Mouse (Mus musculus) CD4-positive, CD25-positive, alpha-beta regulatory T cell, adult 4 months (primary cell): ENCODE results near the gene Qser1. TPM values are rescaled to one million over a fixed set of nuclear protein-coding genes. Genes with fewer than 3 reads are reported as not detected.

Experiments used
- ATAC-seq: one replicate; pipeline ENCODE4 v1.8.0; 2017
- polyA plus RNA-seq, 2 experiments: library from polyadenylated mRNA; unstranded; fragments of 100-300 nt; shearing (Covaris generic); gene quantifications; one replicate each; pipeline ENCODE4 v1.2.1; 2017

Qser1 gene
- polyA plus RNA-seq, 2 experiments from 2014 or later = 1.6 to 2.1 TPM

DNA sequence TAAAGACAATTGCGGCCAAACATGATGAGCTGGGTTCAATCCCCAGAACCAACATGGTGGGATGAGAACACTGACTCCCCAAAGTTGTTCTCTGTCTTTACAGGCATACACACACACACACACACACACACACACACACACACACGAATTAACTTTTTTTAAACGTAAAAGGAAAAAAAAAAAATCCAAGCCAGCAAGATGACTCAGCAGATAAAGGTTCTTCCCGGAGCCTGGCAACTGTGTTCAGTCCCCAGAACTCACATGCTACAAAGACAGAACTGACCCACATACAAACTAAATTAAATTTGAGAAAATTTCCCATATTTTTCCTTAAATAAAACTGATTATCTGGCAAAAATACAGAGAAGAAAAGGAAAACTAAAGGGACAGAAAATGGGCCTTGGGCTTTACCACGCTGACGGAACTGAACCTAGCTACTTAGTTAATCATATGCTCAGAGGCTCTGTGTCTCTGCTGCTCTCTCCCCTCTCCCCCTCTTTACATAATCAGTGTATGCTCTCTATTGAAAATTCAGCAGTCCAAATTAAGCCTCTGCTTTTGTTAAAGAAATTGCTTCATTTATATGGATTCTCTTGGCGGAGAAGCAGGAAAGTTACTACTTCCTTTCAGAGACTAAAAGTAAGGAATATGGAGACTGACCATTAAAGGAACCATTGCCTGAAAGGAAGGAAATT lies 83.9 kb downstream of the Qser1 start:
- ATAC-seq = no peak

DNA sequence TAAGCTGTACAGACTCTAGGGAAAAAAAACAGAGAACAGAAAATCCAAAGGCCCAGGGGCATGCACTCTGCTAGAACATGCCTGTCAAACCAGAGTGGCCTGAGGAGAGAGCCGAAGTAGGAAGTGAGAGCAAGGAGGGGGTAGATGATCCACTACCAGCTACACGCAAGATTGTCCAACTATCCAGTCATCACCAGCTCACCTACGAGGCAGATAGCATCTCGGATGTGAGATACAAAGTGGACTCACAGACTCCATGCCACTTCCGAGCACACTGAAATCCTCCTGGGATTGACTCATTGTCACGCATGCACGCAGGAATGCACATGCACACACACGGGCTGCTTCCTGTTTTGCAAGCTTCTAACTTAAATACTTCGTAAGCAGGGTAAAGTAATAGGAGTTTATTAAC lies 84.5 kb downstream of the Qser1 start:
- ATAC-seq = no peak

DNA sequence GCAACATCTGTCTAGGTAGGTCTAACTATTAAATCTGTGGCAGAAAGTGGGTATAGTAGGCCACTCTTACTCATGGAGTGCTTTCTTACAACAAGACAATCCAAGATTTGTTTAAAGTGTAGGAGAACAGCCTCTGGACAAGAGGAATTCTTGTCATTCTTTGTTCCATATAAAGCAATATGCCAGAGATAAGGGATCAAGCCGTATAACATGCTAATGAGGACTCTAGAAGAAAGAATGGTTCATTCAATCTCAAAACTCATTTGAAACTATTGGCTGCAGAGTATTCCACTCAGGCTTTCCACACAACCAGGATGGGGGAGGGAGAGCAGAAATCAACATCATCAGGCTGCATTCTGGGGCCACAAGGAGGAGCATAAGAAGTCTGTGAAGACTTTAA lies 89.2 kb downstream of the Qser1 start:
- no peak for ATAC-seq

DNA sequence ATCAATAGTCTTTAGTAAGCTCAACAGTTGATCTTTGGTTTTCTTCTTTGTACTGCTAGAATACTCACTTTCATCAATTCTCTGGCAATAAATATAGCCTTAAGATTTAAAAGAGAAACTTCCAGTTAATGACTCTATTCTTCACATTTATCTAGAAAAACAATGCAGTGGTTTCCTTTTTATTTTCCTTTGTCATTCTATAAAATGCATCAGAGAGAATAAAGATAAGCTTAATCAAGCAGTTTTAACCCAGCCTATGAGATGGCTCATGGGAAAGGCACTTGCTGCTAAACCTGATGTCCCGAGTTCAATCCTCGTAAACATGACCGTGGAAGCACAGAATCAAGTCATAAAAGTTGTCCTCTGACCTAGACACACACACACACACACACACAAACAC lies 94.5 kb downstream of the Qser1 start:
- ATAC-seq = no peak

DNA sequence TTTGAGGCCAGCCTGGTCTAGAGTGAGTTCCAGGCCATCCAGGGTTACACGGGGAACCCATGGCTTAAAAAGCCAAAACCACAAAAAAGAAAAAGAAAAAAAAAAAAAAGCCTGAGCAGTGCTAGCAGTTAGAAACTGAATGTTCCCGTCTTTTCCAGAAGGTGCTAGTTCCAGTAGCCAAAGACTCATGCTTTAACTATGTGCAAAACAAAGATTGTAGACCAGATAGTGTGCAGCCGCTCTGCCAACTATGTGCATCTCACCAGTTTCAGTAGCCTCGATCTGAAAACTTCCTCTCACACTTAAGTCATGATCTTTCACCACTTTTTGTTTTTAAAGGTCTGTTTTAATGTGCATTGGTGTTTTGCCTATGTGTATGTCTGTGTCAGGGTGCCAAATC lies 98.7 kb downstream of the Qser1 start:
- ATAC-seq = no peak

DNA sequence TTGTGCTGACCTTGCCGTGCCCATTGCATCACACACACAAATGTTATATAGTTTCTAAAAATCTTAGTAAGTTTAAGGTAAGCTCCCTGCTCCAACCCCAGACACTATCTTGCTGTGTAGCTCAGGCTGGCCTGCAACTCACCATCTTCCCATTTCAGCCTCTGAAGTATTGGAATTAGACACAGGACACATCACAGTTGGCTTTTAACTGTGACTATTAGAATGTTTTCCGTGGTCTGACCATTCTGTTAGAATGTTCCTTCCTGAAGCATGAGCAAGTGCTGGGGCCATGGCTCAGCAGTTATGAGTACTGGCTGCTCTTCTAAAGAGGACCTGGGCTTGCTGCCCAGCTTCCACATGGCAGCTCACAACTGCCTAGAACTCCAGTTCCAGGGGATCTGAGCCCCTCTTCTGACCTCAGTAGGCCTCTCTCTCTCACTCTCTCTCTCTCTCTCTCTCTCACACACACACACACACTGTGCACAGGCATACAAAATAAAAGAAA lies 99.3 kb downstream of the Qser1 start:
- ATAC-seq = no peak

DNA sequence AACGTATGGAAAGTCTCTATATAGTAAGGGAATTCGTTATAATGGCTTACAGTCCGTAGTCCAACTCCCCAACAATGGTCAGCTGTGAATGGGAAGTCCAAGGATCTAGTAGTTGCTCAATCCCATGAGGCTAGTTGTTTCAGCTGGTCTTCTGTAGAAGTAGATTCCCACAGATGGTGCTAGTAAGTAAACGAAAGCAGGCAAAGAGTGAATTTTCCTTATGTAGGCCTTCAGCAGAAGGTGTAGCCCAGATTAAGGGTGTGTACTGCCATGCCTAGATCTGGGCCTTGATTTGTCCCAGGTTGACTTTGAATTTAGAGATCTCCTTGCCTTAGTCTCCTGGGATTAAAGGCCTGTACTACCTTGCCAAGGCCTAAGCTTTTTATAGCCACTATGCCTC lies 100.3 kb downstream of the Qser1 start, which contains the start of gene Pin1rt1:
Gene Pin1rt1 (minus strand): TSS at position 101 of the 400 bp plus-strand sequence.
- ATAC-seq = no peak

DNA sequence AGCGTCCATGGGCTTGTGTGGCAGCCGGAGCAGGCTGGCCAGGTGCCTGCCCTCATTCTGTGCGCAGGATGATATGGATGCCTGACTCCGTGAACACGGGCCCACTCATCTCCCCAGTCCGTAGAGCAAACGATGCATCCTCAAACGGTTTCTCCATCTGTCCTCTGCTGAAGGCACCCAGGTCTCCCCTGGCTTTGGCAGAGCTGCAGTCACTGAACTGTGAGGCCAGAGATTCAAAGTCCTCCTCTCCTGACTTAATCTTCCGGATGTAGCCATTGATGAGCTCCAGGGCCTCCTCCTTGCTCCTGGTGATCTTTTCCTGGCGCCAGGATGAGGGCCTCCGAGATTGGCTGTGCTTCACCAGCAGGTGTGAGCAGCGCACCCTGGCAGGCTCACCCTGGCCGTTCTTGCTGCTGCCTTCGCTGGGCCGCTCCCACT lies 102.3 kb downstream of the Qser1 start:
- ATAC-seq = no peak

DNA sequence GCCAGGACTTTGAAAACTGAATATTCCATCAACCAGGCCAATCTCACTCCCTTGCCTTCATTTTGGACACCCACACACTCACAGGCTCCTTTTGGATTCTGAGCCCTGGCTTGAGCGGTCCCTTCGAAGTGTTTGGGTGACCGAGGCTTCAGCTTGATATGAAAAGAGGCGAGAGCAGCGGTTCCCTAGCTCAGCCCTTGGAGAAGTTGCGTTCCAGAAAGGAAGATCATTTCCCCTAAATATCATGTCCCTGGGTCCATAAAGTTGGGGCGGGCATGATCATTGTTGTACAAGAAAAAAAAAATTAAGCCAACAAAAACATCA lies 104.1 kb downstream of the Qser1 start:
- ATAC-seq = no peak

DNA sequence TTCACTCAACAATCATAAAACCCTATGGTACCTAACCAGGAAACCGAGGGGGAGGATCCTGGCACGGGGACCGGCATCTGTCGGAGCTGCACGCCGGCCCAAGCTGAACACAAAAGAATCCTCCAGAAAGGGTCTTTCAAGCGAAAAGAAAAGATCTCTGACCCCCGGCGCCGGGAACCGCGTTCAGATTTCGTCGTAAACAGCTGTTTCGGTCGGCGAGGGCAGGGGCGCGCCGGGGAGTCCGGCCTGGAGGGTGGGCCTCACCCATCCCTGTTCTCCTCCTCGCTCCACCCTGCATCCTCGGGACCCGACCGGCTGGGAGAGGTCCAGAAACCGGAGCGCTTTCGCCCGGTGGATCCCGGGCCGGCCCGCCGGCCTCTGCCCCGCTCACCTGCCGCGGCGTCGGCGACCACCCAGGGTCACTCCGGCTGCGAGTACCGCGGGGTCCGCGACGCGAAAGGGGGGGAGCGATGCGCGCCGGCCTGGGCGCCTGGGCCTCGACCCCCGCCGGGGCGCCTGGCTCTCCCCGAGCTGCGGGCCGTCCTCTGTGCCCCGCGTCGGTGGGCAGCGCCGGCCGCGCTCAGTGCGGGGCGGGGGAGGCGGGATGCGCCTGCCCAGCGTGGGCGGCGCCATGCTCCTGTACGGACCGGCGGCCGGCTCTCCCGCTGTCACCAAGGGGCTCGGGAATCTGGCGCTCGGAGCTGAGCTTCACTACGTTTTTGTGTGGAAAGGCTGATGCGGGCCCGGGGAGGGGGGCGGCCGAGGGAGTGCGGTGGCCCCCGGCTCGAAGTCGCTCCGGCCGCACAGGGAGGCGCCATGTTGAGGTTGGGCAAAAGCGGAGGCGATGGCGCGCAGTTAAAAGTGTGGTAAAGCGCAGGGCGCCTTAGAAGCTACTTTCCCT lies 104.7 kb downstream of the Qser1 start, which contains the start of gene Tcp11l1:
Gene Tcp11l1 (minus strand): TSS at position 585 of the 901 bp plus-strand sequence.
- no peak for ATAC-seq

DNA sequence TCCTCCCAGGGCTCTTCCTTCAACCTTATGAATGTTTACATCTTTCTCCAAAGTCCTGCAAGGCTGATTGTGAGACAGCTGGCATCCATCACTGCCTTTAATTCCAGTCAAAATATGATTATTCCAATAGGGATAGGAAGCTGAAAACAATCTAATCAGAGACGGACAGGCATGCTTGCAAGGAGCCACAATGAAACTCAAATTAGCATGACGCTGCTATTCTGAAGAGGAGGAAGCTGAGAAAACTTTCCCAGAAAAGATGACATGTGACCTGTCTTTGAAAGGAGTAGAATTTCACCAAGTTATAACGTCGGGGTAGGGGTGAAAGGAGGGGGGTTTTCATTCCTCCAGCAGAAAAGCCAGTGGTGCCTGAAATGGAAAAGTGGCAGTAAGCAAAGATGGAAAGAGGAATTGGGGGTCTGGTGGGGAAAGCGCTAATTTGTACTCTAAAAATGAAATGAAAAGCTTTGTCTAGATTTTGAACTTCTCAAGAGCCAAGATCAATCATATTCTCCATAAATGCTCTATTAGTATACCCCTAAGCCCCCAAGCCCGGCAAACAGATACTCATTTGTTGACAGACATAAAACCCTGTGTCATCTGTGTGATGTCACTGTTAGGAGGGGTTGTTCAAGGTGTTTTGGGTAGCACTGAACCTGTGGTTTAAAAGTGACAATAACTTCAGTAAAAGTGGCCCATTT lies 105.7 kb downstream of the Qser1 start:
- ATAC-seq = no peak

DNA sequence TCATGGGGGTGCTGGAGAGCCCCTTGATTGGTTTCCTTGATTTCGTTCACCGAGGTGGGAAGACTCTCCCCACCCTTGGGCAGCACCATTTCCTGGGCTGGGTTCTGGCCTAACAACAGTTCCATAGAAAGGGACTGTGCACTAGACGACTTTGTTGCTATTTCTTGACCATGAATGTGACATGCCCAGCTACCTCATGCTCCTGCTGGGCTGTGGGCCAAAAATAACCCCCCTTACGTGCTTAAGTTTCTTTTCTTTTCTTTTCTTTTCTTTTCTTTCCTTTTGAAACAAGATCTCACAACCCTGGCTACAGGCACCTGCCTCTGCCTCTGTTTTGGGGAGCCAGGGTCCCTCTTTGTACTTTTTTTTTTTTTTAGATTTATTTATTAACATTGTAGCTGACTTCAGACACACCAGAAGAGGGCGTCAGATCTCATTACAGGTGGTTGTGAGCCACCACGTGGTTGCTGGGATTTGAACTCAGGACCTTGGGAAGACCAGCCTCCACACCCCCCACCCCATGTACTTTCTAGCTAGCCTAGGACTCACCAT lies 106.7 kb downstream of the Qser1 start:
- no peak for ATAC-seq

Other genes with a start within 250 kb of the Qser1 start
- gene Cstf3, start 226.2 kb downstream of the Qser1 start, polyA plus RNA-seq = 10 to 100 TPM; 59.9 to 64.5 TPM
- gene Tcp11l1, start 104.6 kb downstream of the Qser1 start, polyA plus RNA-seq = under 1 TPM in 1 of 2 experiments, not detected in 1; 0.73 TPM
- gene Pin1rt1, start 100.4 kb downstream of the Qser1 start, polyA plus RNA-seq = not detected
- not detected for gene Depdc7, start 73.9 kb downstream of the Qser1 start, polyA plus RNA-seq
- 1 to 10 TPM; 1.2 to 2.0 TPM for gene Prrg4, start 33.1 kb upstream of the Qser1 start, polyA plus RNA-seq
- 1 to 10 TPM; 3.4 to 4.5 TPM for gene Ccdc73, start 51.0 kb upstream of the Qser1 start, polyA plus RNA-seq
- gene Eif3m, start 200.3 kb upstream of the Qser1 start, polyA plus RNA-seq = 100 to 1,000 TPM; 357 to 364 TPM